Mouse (Mus musculus) embryonic fibroblast, embryonic 13.5 days (primary cell): ENCODE results near the gene Brd3.

ENCODE experiments used
- CTCF ChIP-seq: IDR thresholded peaks from 2 replicates; pipeline ENCODE4 v1.5.1; 2011; ENCODE audit warnings: mild to moderate bottlenecking, control low read depth, low read length, moderate library complexity, borderline replicate concordance; ENCODE audit not compliant: insufficient read depth
- POLR2A ChIP-seq: IDR thresholded peaks from 2 replicates; pipeline ENCODE4 v1.6.1; 2011; ENCODE audit warnings: low read depth, mild to moderate bottlenecking, control low read depth, low read length, moderate library complexity

- no peak for TF ChIP-seq CTCF
- TF ChIP-seq POLR2A = no peak
Observed at GRCm38 (mm10) chr2:27547326-27547725, 39.9 kb upstream of the Brd3 start.
